Mouse (Mus musculus) liver, embryonic 14.5 days (tissue): Measurements from ENCODE around the gene Tom1l2.

Experiments used
- CTCF ChIP-seq: IDR thresholded peaks from 2 replicates; pipeline ENCODE4 v1.5.1; 2016; ENCODE audit warnings: antibody characterized with exemption, low read depth, control low read depth
- EP300 ChIP-seq: IDR thresholded peaks from 2 replicates; pipeline ENCODE4 v1.6.1; 2016; ENCODE audit warnings: antibody characterized with exemption, low read depth

- no peak for TF ChIP-seq EP300
- no peak for TF ChIP-seq CTCF
These were observed 154.6 kb downstream of the Tom1l2 start for GRCm38 (mm10) chr11:60197998-60198619.
